Mouse (Mus musculus) cortical plate, adult 2 months (tissue): ENCODE data around the gene Ncor1.

Source experiments
- CTCF ChIP-seq: fragments of 200-500 bp; IDR thresholded peaks from 2 replicates; pipeline ENCODE4 v1.5.1; 2011; ENCODE audit warnings: mild to moderate bottlenecking, control low read depth, low read length; ENCODE audit not compliant: insufficient read depth; ENCODE audit errors: extremely low read depth
- POLR2A ChIP-seq: fragments of 200-500 bp; IDR thresholded peaks from 2 replicates; pipeline ENCODE4 v1.6.1; 2011; ENCODE audit warnings: mild to moderate bottlenecking, low read length, control low read depth; ENCODE audit not compliant: insufficient read depth; ENCODE audit errors: extremely low read depth

DNA sequence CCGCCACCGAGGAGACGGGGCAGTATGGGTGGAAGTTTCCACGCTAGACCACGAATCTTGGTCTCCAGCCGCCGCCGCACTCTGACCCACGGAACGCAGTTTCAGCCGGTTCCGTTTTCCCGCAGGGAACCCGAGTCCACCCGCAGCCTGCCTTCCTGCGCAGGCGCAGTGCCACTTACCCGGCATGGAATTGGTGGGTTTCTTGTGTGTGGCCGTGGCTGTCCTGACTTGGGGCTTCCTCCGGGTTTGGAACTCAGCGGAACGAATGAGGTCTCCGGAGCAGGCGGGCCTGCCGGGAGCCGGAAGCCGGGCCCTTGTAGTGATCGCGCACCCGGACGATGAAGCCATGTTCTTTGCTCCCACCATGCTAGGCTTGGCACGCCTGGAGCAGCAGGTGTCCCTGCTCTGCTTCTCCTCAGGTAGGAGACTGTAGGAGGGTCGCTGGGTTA lies at the start of gene Ncor1, which contains the start of gene Pigl:
- TF ChIP-seq CTCF, result no peak
- peak; percentile 68; the same call in 1 of the 2 replicates for TF ChIP-seq POLR2A
